Mouse (Mus musculus): ENCODE data around the gene Mucl3.

DNA sequence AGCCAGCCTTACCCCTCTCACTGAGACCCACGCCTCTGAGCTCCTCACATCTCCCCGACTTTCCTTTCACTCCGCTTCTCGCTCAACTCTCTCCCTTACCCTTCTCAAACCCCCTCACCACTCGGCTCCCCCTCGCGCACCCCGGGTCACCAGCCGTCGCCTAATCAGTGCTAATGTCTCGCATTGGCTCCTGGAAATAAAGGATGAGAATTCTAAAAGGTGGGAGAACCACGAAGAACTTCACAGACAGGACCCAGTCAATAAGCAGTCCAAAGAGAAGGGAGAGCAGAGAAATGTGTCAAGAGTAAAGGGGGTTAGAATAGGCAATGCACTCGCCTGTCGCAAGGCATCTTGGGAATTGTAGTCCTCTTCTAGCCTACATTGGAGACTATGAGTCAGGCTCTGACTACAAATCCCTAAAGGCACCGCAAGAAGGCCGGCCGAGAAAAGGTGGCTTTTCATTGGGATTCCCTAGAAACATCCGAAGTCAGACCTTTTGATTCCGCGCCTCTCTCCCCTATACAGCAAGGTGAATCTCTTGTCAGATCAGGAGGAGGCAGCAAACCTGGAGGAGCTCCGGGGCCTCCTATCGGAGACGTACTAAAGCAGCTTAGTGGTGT is 30.0 kb upstream of the Mucl3 start, which contains the start of gene Gtf2h4:
- no peak for TF ChIP-seq GATA1 (IDR thresholded peaks at IDR 0.05; ENCODE audit: low read length)
- no peak for TF ChIP-seq TAL1 (IDR thresholded peaks at IDR 0.05; ENCODE audit: low read length)
